In genomic region chr11:101963043-101963442, GRCm38 (mm10) we compare ENCODE assay signal across 10 mouse cellular contexts. TPM values are rescaled to one million over a fixed set of nuclear protein-coding genes. Genes with fewer than 3 reads are reported as not detected.
DNase-seq lines count a peak whose midpoint lies in the region; ATAC-seq and TF ChIP-seq lines count a peak whose summit lies in the region.
"Had no signal": no experiment of that assay in that cellular context is flagged by ENCODE, and none has a peak within 500 bp of the region (broad histone marks: within the 10 kb centered on the region; RNA-seq: fewer than 3 reads in every experiment).

No protein-coding gene starts in this region.

- H3K27ac ChIP-seq in left cerebral cortex, adult 2 months = no peak overlapping the region
- no peak overlapping the region for H3K27ac ChIP-seq in forebrain, embryonic 12.5 days
- H3K27ac ChIP-seq in intestine, embryonic 15.5 days = no peak overlapping the region
- no peak overlapping the region for H3K27ac ChIP-seq in neural tube, embryonic 12.5 days

- no peaks in the 10 kb centered on the region for H3K36me3 ChIP-seq in forebrain, embryonic 12.5 days (replicated peaks)
- H3K36me3 ChIP-seq in intestine, embryonic 15.5 days = no peaks in the 10 kb centered on the region
- H3K36me3 ChIP-seq in neural tube, embryonic 12.5 days = no peaks in the 10 kb centered on the region

- intact Hi-C loops in left cerebral cortex, adult 2 months (cut with DNase I) = no loop called here
- intact Hi-C loops in left cerebral cortex, postnatal 14 days (cut with DNase I) = no loop called here
- intact Hi-C loops in gastrocnemius, postnatal 14 days (cut with DNase I; ENCODE audit: low total_unique reads) = no loop called here

- peaks cover 36% of the 10 kb centered on the region for H3K4me1 ChIP-seq in forebrain, embryonic 12.5 days
- peaks cover 14% of the 10 kb centered on the region for H3K4me1 ChIP-seq in intestine, embryonic 15.5 days (replicated peaks)
- H3K4me1 ChIP-seq in neural tube, embryonic 12.5 days = peaks cover 43% of the 10 kb centered on the region

- H3K4me2 ChIP-seq in forebrain, embryonic 12.5 days = peak overlapping the region; percentile 90
- H3K4me2 ChIP-seq in intestine, embryonic 15.5 days (replicated peaks) = peak overlapping the region; percentile 98; the same call in 1 of the 2 replicates
- peak overlapping the region; percentile 91 for H3K4me2 ChIP-seq in neural tube, embryonic 12.5 days (replicated peaks)

- TF ChIP-seq CTCF in left cerebral cortex, adult 2 months (IDR thresholded peaks at IDR 0.05) = no peak

- no peaks in the 10 kb centered on the region for H3K9me3 ChIP-seq in forebrain, embryonic 12.5 days
- no peaks in the 10 kb centered on the region for H3K9me3 ChIP-seq in intestine, embryonic 15.5 days
- no peaks in the 10 kb centered on the region for H3K9me3 ChIP-seq in neural tube, embryonic 12.5 days

- H3K9ac ChIP-seq in forebrain, embryonic 12.5 days = 0 out of 2 replicates have a peak overlapping the region, but pooled peaks have one; percentile 60
- H3K9ac ChIP-seq in intestine, embryonic 15.5 days = peak overlapping the region; percentile 42; the same call in 1 of the 2 replicates
- no peak overlapping the region for H3K9ac ChIP-seq in neural tube, embryonic 12.5 days

- H3K4me3 ChIP-seq in left cerebral cortex, adult 2 months = peak overlapping the region; percentile 49
- peak overlapping the region; percentile 58 for H3K4me3 ChIP-seq in forebrain, embryonic 12.5 days (replicated peaks)
- no peak overlapping the region for H3K4me3 ChIP-seq in intestine, embryonic 15.5 days (replicated peaks)
- H3K4me3 ChIP-seq in neural tube, embryonic 12.5 days = no peak overlapping the region
- H3K4me3 ChIP-seq: myocyte had no signal

- H3K27me3 ChIP-seq in forebrain, embryonic 12.5 days = peaks cover 94% of the 10 kb centered on the region
- H3K27me3 ChIP-seq in intestine, embryonic 15.5 days (replicated peaks) = peaks cover 84% of the 10 kb centered on the region
- H3K27me3 ChIP-seq in neural tube, embryonic 12.5 days (replicated peaks) = peaks cover 78% of the 10 kb centered on the region

- no peak for DNase-seq in left cerebral cortex, adult 2 months (ENCODE audit: extremely low spot score in 1 of 2, low spot score in 2 of 2)
- no peak for DNase-seq in left cerebral cortex, postnatal 14 days (ENCODE audit: low spot score in 2 of 2)
- no peak for DNase-seq in urinary bladder, postnatal 25 days (ENCODE audit: low spot score)
- DNase-seq in thymus, postnatal 14 days = no peak
- no peak for DNase-seq in gastrocnemius, postnatal 14 days

- WGBS in forebrain, embryonic 12.5 days = 3% methylated on average over 11 of the region's 11 CpGs
- WGBS in intestine, embryonic 15.5 days = 3% methylated on average over 11 of the region's 11 CpGs
- 2% methylated on average over 11 of the region's 11 CpGs for WGBS in neural tube, embryonic 12.5 days

- 0 out of 2 replicates have a peak, but pooled peaks have one; percentile 11 for ATAC-seq in forebrain, embryonic 12.5 days (ENCODE audit: low FRiP score)
- ATAC-seq in intestine, embryonic 15.5 days = no peak
- ATAC-seq in neural tube, embryonic 12.5 days (ENCODE audit: low FRiP score, low read depth) = no peak

RNA-seq across cellular contexts. Expression of gene Sost, which starts 3.8 kb away (rescaled TPM):
- total RNA-seq in left cerebral cortex, adult 2 months (2021) = not detected
- total RNA-seq in left cerebral cortex, postnatal 14 days (2021) = not detected
- 0.09 and 0.15 TPM in 2 replicates for polyA plus RNA-seq in forebrain, embryonic 12.5 days (2016; fragmentation: Nextera tagmentation; extraction: Ambion mirVana)
- polyA plus RNA-seq in intestine, embryonic 15.5 days (2015; fragmentation: Nextera tagmentation; extraction: Ambion mirVana) = 0.13 TPM in 2 replicates
- polyA plus RNA-seq in neural tube, embryonic 12.5 days (2016; fragmentation: Nextera tagmentation; extraction: Ambion mirVana) = 0.20 and 0.22 TPM in 2 replicates
- total RNA-seq in gastrocnemius, postnatal 14 days (2021) = not detected
- total RNA-seq: layer of hippocampus, postnatal 14 days had no signal

RNA-seq across cellular contexts. Expression of gene Cfap97d1, which starts 21.0 kb away (rescaled TPM):
- not detected for total RNA-seq in left cerebral cortex, adult 2 months (2021)
- total RNA-seq in left cerebral cortex, postnatal 14 days (2021) = not detected
- polyA plus RNA-seq in forebrain, embryonic 12.5 days (2016; fragmentation: Nextera tagmentation; extraction: Ambion mirVana) = not detected in 2 replicates
- not detected in 2 replicates for polyA plus RNA-seq in intestine, embryonic 15.5 days (2015; fragmentation: Nextera tagmentation; extraction: Ambion mirVana)
- polyA plus RNA-seq in neural tube, embryonic 12.5 days (2016; fragmentation: Nextera tagmentation; extraction: Ambion mirVana) = not detected in 2 replicates
- not detected for total RNA-seq in gastrocnemius, postnatal 14 days (2021)
- total RNA-seq: layer of hippocampus, postnatal 14 days had no signal
- polyA plus RNA-seq: myocyte had no signal

RNA-seq across cellular contexts. Expression of gene Dusp3, which starts 23.8 kb away (rescaled TPM):
- 100 to 1,000 TPM; 206 to 220 TPM for total RNA-seq in left cerebral cortex, adult 2 months (2021)
- total RNA-seq in left cerebral cortex, postnatal 14 days (2021) = 100 to 1,000 TPM; 191 to 205 TPM
- polyA plus RNA-seq in forebrain, embryonic 12.5 days (2016; fragmentation: Nextera tagmentation; extraction: Ambion mirVana) = 9.0 and 9.8 TPM in 2 replicates
- 25.6 and 26.5 TPM in 2 replicates for polyA plus RNA-seq in intestine, embryonic 15.5 days (2015; fragmentation: Nextera tagmentation; extraction: Ambion mirVana)
- polyA plus RNA-seq in neural tube, embryonic 12.5 days (2016; fragmentation: Nextera tagmentation; extraction: Ambion mirVana) = 13.0 and 15.6 TPM in 2 replicates
- total RNA-seq in gastrocnemius, postnatal 14 days (2021) = 100 to 1,000 TPM; 140 to 151 TPM

Comparison
In these comparisons a context has a peak if more than half of its experiments do, and no peak if none do; other contexts are left out.
1. H3K4me3 ChIP-seq: peak in left cerebral cortex, adult 2 months (single experiment) and forebrain, embryonic 12.5 days (single experiment); none in intestine, embryonic 15.5 days (single experiment) and neural tube, embryonic 12.5 days (single experiment).
2. Peak in every context shown above with its lines, with median percentiles within 50 percentile points of each other: H3K4me2 ChIP-seq.